Mouse (Mus musculus) heart, adult 2 months (tissue): ENCODE results near the gene Btc.

Experiments
- CTCF ChIP-seq: fragments of 200-600 bp; IDR thresholded peaks from 2 replicates; pipeline ENCODE4 v1.8.1; 2022; ENCODE audit warnings: antibody characterized with exemption, mild to moderate bottlenecking, moderate library complexity
- EP300 ChIP-seq: fragments of 200-500 bp; IDR thresholded peaks from 2 replicates; pipeline ENCODE4 v1.6.1; 2011; ENCODE audit warnings: low read depth, low read length, control low read depth; ENCODE audit not compliant: insufficient read depth
- POLR2A ChIP-seq: fragments of 200-500 bp; IDR thresholded peaks from 2 replicates; pipeline ENCODE4 v1.6.1; 2011; ENCODE audit warnings: mild to moderate bottlenecking, low read depth, low read length, control low read depth; ENCODE audit not compliant: insufficient read depth

GRCm38 (mm10) chr5:91313971-91314370 lies 88.8 kb downstream of the Btc start:
- no peak for TF ChIP-seq EP300
- TF ChIP-seq CTCF: no peak
- no peak for TF ChIP-seq POLR2A
